Mouse (Mus musculus): ENCODE data around the gene Cav1. TPM values are rescaled to one million over a fixed set of nuclear protein-coding genes. Genes with fewer than 3 reads are reported as not detected.

The Cav1 gene
- total RNA-seq, 4 experiments from 2014 or later = 58.0 to 113 (median 69.8) TPM

Other genes with a start within 250 kb of the Cav1 start
- 1 to 10 TPM in 1 of 4 experiments, under 1 TPM in 3; 0.51 to 1.6 (median 0.62) TPM for gene Tes, start 241.2 kb upstream of the Cav1 start, total RNA-seq (2022)
- 10 to 100 TPM in 3 of 4 experiments, 1 to 10 TPM in 1; 8.5 to 18.9 (median 12.4) TPM for gene Cav2, start 25.1 kb upstream of the Cav1 start, total RNA-seq (2022)
- 10 to 100 TPM; 11.4 to 15.6 (median 13.2) TPM for gene Met, start 157.5 kb downstream of the Cav1 start, total RNA-seq (2022)

Measured in gastrocnemius, adult 8-10 months (tissue).